Mouse (Mus musculus) limb, embryonic 12.5 days (tissue): Measurements from ENCODE around the gene Cacna1c. TPM values are rescaled to one million over a fixed set of nuclear protein-coding genes. Genes with fewer than 3 reads are reported as not detected.

ENCODE experiments used
- ATAC-seq: fragments of 200-750 bp; cut with Nextera tagmentation; 2 replicates; pipeline ENCODE4 v1.8.0; 2017; ENCODE audit warnings: low read depth, moderate TSS enrichment; ENCODE audit not compliant: insufficient number of reproducible peaks, insufficient read depth, low FRiP score, low TSS enrichment
- H3K27ac ChIP-seq: fragments of 300-500 bp; sonication (generic); 2 replicates; pipeline ENCODE4 v1.5.1; 2016; ENCODE audit warnings: mild to moderate bottlenecking, moderate library complexity
- H3K27me3 ChIP-seq: fragments of 300-500 bp; sonication (generic); 2 replicates; pipeline ENCODE4 v1.6.1; 2016; ENCODE audit warnings: mild to moderate bottlenecking, moderate library complexity
- H3K36me3 ChIP-seq: fragments of 300-500 bp; sonication (generic); 2 replicates; pipeline ENCODE4 v1.6.1; 2016; ENCODE audit warnings: mild to moderate bottlenecking, moderate library complexity
- H3K4me1 ChIP-seq: fragments of 300-500 bp; sonication (generic); replicated peaks from 2 replicates; pipeline ENCODE4 v1.6.1; 2016
- H3K4me2 ChIP-seq: fragments of 300-500 bp; sonication (generic); 2 replicates; pipeline ENCODE4 v1.6.1; 2016; ENCODE audit warnings: mild to moderate bottlenecking, moderate library complexity
- H3K4me3 ChIP-seq: fragments of 300-500 bp; sonication (generic); replicated peaks from 2 replicates; pipeline ENCODE4 v1.5.1; 2016; ENCODE audit warnings: mild to moderate bottlenecking
- H3K9ac ChIP-seq: fragments of 300-500 bp; sonication (generic); replicated peaks from 2 replicates; pipeline ENCODE4 v1.6.1; 2016; ENCODE audit warnings: mild to moderate bottlenecking, moderate library complexity
- H3K9me3 ChIP-seq: fragments of 300-500 bp; sonication (generic); 2 replicates; pipeline ENCODE4 v1.6.1; 2016; ENCODE audit warnings: mild to moderate bottlenecking, moderate library complexity
- WGBS: fragments of 180-500 bp; shearing (Covaris S2); methylation state at CpG from one replicate; pipeline ENCODE4 v1.1.7; 2016; 5-methylcytosine and 5-hydroxymethylcytosine counted together
- polyA plus RNA-seq: library from polyadenylated mRNA; unstranded; fragments of >200 nt; fragmentation: Nextera tagmentation; extraction: Ambion mirVana; gene quantifications from 2 replicates; pipeline ENCODE4 v1.2.1, GENCODE M21; 2016

The Cacna1c gene
- polyA plus RNA-seq, 1 experiment from 2014 or later: 13.8 TPM

DNA sequence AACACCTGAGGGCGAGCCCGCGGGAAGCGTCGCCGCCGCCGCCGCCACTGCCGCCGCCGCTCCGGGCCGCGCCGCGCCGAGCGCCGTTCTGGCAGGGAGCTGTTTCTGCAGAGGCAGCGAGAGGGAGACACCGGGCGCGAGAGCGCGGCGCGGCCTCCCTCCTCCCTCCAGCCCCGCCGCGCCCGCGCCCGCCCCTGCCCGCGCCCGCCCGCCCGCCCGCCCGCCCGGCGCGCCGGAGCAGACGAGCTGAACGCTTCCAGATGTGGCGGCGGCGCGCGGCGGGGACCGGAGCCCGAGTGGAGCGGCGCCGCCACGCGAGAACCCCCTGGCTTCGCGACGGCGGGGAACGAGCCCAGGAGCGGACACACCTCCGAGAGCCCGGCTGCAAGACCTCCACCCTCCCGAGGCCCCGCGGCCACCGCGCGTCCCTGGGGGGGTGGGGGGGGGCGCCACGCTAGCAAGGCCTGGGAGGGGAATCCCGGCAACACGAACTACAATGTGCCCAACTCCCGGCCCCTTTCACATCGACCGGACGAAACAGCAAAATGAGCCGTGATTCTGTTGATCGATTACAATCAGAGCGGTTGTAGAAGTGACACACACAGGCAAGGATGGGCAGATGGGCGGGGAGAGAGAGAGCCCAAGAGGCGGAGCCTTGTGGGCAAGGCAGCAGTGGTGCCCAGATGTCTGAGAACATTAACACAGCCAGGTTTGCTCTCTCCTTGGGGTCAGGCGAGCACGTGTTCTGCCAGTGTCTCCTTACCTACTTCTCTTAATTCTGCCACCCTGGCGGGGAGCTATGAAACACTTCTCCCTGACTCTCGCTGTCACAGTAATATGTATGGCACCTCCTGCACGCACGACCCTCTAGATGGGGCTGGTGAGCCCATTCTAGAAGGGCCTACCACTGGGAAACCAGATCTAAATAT, 87.5 kb downstream of the Cacna1c start:
- WGBS: under 1% methylated on average over 22 of the region's 93 CpGs
- peaks cover 23% of the 10 kb centered on the region for H3K27me3 ChIP-seq

DNA sequence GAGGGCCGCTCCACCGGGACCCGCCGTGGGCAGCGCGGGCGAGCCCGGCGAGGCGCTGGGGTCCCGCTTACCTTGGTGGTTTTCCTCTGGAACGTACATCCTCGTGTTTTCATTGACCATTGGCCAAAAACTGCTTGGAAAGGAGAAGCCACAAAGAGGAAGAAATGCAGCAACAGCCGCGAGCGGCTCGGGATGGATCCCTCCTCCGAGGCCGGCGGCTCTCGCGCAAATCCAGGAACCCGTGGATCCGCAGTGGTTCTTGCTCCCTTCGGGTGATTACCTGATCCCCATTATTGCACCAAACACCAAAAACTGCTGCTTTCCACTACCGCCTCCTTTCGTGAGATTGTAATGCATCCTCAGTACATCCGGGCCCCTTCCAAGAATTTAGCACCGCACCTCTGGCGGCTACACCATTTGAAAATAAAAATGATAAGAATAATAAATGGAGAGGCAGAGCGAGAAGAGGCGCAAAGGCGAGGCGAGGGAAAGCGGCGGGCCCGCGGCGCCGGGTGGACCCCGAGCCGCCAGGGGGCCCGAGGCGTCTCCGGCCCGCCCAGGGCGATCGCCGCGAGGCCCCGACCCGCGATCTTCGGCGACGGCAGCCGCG, 88.3 kb downstream of the Cacna1c start:
- H3K9me3 ChIP-seq: no peaks in the 10 kb centered on the region
- H3K27ac ChIP-seq: peak overlapping the region; percentile 97
- no peak; the same call in 1 of the 2 replicates for ATAC-seq
- peaks cover 44% of the 10 kb centered on the region for H3K4me1 ChIP-seq
- no peaks in the 10 kb centered on the region for H3K36me3 ChIP-seq
- peaks cover 23% of the 10 kb centered on the region for H3K27me3 ChIP-seq
- H3K9ac ChIP-seq: peak overlapping the region; percentile 84
- peak overlapping the region; percentile 91 for H3K4me2 ChIP-seq
- peak overlapping the region; percentile 73 for H3K4me3 ChIP-seq
- under 1% methylated on average over 55 of the region's 58 CpGs for WGBS

More for the DNA sequence above, 87.5 kb downstream of the Cacna1c start:
- Histone ChIP-seq H3K9ac (peak overlapping the region; percentile 84), H3K4me1 (peaks cover 37% of the 10 kb centered on the region), H3K9me3 (no peaks in the 10 kb centered on the region), H3K27ac (peak overlapping the region; percentile 97), H3K4me2 (peak overlapping the region; percentile 91), H3K4me3 (peak overlapping the region; percentile 73), H3K36me3 (no peaks in the 10 kb centered on the region)
- ATAC-seq: peak; percentile 70

DNA sequence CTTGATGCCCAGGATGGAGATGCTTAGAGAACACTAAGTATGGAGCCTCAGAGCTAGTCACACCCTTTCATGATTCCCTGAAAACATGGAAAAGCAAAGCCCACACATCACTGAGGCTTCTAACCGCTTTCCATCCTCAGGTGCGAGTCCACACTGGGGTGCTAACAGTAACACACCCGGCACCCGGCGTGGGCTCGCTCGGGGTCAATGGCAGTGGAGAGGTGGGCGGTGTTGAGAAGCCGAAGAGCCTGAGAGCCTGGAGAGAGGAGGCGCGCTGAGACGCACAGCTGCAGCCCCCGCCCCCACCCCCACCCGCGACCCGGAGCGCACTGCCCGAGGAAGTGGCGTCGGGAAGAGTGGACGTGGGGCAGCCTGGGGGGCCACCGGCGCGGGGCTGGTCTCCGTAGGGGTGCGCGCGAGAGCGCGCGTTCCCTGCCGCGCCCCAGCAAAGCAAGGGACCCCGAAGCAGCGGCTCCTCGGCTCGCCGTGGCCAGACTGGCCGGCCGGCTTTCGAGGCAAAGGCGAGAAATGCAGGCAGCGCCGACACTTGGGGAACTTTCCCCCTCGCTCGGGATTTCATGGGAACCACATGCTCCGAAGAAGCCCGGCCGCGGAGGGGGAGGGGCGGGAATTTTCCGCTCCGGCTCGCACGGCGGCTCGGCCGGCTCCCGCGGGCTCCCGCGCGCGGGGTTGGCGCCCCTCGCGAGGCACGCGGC, 88.9 kb downstream of the Cacna1c start:
- WGBS: under 1% methylated on average over 69 of the region's 69 CpGs
- Histone ChIP-seq H3K36me3 (no peaks in the 10 kb centered on the region), H3K27ac (peak overlapping the region; percentile 97), H3K9ac (peak overlapping the region; percentile 84), H3K27me3 (peaks cover 23% of the 10 kb centered on the region), H3K4me3 (peak overlapping the region; percentile 73), H3K4me1 (peaks cover 51% of the 10 kb centered on the region), H3K4me2 (peak overlapping the region; percentile 91), H3K9me3 (no peaks in the 10 kb centered on the region)
- 0 out of 2 replicates have a peak, but pooled peaks have one; percentile 6 for ATAC-seq

DNA sequence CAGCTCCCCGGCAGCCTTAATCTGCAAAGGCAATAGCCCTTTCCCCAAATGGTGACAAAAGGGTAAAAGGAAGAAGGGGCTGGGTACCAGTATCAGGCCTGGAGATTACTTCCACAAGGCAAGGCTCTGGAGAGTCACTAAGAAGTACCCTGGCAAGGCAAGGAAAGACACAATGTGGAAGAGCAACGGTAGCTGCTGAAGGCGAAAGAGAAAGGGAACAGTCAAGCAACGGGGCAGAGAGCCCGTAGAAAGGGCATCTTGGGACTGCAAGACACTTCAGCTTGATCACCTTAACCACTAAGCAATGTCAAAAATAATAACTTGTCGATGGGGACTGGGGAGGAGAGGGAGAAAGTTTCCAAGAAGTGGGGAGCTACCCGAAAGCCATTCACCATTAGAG, 89.5 kb downstream of the Cacna1c start:
- no peaks in the 10 kb centered on the region for H3K36me3 ChIP-seq
- H3K27ac ChIP-seq: peak overlapping the region; percentile 97; the same call in 1 of the 2 replicates
- peak overlapping the region; percentile 73 for H3K4me3 ChIP-seq
- H3K9me3 ChIP-seq: no peaks in the 10 kb centered on the region
- H3K27me3 ChIP-seq: peaks cover 23% of the 10 kb centered on the region
- H3K4me2 ChIP-seq: peak overlapping the region; percentile 91
- WGBS: 9% methylated on average over 7 of the region's 7 CpGs
- no peak for ATAC-seq
- peak overlapping the region; percentile 84 for H3K9ac ChIP-seq
- H3K4me1 ChIP-seq: peaks cover 52% of the 10 kb centered on the region

DNA sequence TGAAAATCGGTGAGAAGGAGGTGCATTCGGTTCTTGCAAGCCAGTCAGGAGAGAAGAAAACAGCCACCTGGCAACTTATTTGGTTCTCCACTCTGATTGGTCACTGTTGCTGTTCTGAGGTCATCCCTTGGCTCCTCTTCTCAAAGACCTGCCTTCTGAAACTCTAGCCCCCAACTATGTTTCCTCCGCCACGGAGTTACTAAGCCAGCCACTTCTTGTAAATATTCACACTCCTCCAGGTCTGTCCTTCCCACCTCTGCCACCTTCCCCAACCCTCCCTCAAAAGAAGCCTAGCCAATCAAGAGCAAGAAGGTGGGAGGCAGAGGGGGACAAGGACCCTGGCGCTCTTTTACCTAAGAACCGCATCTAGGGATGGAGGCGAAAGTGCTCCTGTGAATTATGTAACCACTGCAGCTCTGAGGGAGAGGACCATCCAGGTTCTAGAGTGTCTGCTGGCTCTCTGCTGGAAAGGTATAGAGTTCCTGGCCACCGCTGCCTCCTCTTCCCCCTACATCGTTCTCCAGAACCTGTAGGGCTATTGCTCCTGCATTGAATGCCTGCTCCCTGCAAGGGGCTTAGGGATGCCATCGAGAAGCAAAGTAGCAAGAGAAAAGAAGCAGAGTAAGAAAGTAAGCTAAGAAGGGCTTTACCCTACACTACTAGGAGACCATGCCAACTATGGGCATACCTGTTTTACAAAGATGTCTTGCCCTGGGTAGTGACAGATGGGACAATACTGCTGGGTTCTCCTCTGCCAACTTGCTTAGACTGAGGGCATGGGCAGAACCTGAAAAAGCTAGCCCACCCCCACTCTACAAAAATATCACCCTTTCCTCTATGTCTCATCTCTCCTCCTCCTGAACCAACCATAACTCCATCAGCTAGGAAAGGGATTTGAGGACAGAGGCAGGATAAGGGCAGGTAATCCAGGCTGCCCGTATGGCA, 90.3 kb downstream of the Cacna1c start:
- ATAC-seq: no peak
- H3K4me1 ChIP-seq: peaks cover 52% of the 10 kb centered on the region
- peak overlapping the region; percentile 91 for H3K4me2 ChIP-seq
- H3K4me3 ChIP-seq: peak overlapping the region; percentile 73
- no peaks in the 10 kb centered on the region for H3K9me3 ChIP-seq
- H3K27ac ChIP-seq: no peak overlapping the region
- peaks cover 23% of the 10 kb centered on the region for H3K27me3 ChIP-seq
- WGBS: 17% methylated on average over 11 of the region's 11 CpGs
- H3K36me3 ChIP-seq: no peaks in the 10 kb centered on the region
- peak overlapping the region; percentile 84 for H3K9ac ChIP-seq

DNA sequence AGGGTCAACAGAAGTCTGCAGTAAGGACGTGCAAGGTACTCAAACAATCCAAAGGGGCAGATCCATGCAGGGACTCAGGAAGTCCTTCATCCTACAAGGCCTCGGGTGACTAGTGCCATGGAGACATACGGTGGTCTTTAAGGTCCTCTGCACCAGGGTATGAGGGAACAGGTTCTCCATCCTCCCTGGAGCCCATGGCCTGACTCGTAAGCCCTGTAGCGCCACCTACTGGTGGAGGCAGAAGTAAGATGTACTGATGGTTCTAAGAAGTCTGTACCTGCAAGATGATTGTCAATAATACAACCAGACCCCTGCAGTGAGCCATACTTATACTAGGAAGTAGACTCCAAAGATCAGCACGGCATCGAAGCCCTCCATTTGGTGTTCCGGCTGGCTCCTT, 92.0 kb downstream of the Cacna1c start:
- no peak; the same call in 1 of the 2 replicates for ATAC-seq
- Histone ChIP-seq H3K4me2 (no peak overlapping the region), H3K27me3 (peaks cover 23% of the 10 kb centered on the region), H3K9me3 (no peaks in the 10 kb centered on the region), H3K9ac (no peak overlapping the region), H3K4me1 (peaks cover 52% of the 10 kb centered on the region), H3K4me3 (no peak overlapping the region), H3K36me3 (no peaks in the 10 kb centered on the region), H3K27ac (no peak overlapping the region)
- 38% methylated on average over 8 of the region's 8 CpGs for WGBS

DNA sequence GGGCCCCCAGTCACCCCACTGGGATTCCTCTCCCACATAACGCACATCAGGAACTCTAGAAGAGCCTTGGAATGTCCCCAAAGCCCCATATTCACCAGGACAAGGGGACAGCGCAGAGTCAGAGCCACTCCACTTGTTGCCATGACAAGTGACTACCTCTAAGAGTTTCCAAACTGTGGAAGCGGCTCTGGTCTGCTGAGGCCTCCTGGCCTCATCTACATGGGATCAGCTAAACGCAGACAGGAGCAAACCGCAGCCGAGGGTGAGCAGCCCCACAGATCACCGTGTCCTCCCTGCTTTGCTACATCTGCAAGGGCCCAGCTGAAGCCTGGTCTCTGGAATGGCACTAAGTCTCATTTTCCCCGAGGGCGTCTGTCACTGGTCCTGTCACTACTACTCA, 93.3 kb downstream of the Cacna1c start:
- ATAC-seq: no peak
- no peaks in the 10 kb centered on the region for H3K9me3 ChIP-seq
- WGBS: 85% methylated on average over 9 of the region's 9 CpGs
- H3K36me3 ChIP-seq: no peaks in the 10 kb centered on the region
- peaks cover 55% of the 10 kb centered on the region for H3K4me1 ChIP-seq
- H3K4me2 ChIP-seq: no peak overlapping the region
- H3K9ac ChIP-seq: no peak overlapping the region
- H3K27ac ChIP-seq: no peak overlapping the region
- H3K4me3 ChIP-seq: no peak overlapping the region
- peaks cover 23% of the 10 kb centered on the region for H3K27me3 ChIP-seq

DNA sequence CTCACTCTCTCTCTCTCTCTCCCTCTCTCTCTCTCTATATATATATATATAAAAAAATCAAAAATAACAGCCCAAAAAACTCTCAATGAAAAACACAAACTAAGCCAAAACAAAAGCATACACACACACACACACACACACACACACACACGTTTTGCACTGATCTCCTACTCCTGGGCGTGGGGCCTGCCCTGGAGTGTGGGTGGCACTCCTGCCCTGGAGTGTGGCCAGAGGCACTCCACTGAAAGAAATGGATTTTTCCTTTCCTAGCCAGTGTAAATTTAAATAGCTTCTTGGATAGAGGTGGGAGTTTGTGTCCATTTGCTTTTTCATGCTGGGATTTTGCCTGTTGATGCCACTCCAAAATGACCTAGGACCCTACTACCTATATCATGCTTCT, 96.9 kb downstream of the Cacna1c start:
- no peaks in the 10 kb centered on the region for H3K36me3 ChIP-seq
- 86% methylated on average over 2 of the region's 2 CpGs for WGBS
- H3K9ac ChIP-seq: no peak overlapping the region
- no peak overlapping the region for H3K27ac ChIP-seq
- peaks cover 34% of the 10 kb centered on the region for H3K4me1 ChIP-seq
- H3K4me2 ChIP-seq: no peak overlapping the region
- H3K9me3 ChIP-seq: no peaks in the 10 kb centered on the region
- H3K27me3 ChIP-seq: no peaks in the 10 kb centered on the region
- no peak overlapping the region for H3K4me3 ChIP-seq
- ATAC-seq: no peak

DNA sequence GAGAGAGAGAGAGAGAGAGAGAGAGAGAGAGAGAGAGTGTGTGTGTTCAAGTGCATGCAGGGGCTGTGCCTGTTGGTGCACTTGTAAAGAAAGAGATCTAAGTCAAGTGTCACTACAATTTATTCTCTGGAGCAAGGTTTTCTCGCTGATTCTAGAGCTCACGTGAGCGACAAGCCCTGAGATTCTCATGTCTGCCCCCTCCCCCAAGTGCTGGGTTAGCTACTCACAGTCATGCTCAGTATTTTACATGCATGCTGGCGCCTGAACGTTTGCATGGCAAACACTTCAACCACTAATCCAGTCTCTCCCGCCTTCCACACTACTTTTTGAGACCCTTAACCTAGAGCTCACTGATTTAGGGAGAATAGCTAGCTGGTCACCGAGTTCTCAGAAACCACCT, 99.7 kb downstream of the Cacna1c start:
- no peaks in the 10 kb centered on the region for H3K27me3 ChIP-seq
- WGBS: 70% methylated on average over 7 of the region's 7 CpGs

DNA sequence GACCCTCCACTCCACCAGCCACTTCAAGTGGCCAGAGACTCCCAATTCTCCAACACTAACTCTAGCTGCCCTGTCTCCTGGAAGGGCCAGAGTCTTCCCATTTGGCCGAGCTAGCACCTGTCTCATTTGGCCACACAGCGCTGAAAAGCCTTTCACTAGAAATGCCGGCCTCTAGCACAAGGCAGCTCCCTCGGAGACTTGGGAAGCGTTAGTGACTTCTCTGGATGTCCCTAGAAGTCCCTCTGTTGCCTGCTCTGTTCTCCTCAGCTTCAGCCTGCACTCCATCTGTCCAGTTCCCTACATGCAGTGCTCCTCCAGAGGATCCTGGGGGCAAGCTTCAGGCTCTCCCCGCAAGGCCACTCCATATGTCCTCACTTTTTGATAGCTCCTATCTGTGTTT, 101.1 kb downstream of the Cacna1c start:
- H3K27ac ChIP-seq: no peak overlapping the region

More for the DNA sequence above, 99.7 kb downstream of the Cacna1c start:
- Histone ChIP-seq H3K9ac (no peak overlapping the region), H3K9me3 (no peaks in the 10 kb centered on the region), H3K36me3 (no peaks in the 10 kb centered on the region), H3K4me2 (no peak overlapping the region), H3K27ac (no peak overlapping the region), H3K4me1 (peaks cover 16% of the 10 kb centered on the region; the same call in 1 of the 2 replicates), H3K4me3 (no peak overlapping the region)
- ATAC-seq: no peak

More for the DNA sequence above, 101.1 kb downstream of the Cacna1c start:
- H3K9ac ChIP-seq: no peak overlapping the region
- peaks cover 18% of the 10 kb centered on the region; the same call in 1 of the 2 replicates for H3K4me1 ChIP-seq
- WGBS: 72% methylated on average over 6 of the region's 6 CpGs
- no peaks in the 10 kb centered on the region for H3K27me3 ChIP-seq
- no peak overlapping the region for H3K4me3 ChIP-seq
- no peaks in the 10 kb centered on the region for H3K9me3 ChIP-seq
- no peaks in the 10 kb centered on the region for H3K36me3 ChIP-seq
- ATAC-seq: no peak
- H3K4me2 ChIP-seq: no peak overlapping the region
